Mouse (Mus musculus) kidney, adult 2 months (tissue): Measurements from ENCODE around the gene Pkd1l2.

Experiments used
- CTCF ChIP-seq: fragments of 200-500 bp; conservative IDR thresholded peaks from 2 replicates; pipeline ENCODE4 v1.5.1; 2011; ENCODE audit warnings: low read depth, mild to moderate bottlenecking, control low read depth, low read length, moderate library complexity, mixed read lengths; ENCODE audit not compliant: insufficient read depth, insufficient read length
- POLR2A ChIP-seq: fragments of 200-500 bp; IDR thresholded peaks from one replicate; pipeline ENCODE4 v1.6.1; 2011; ENCODE audit warnings: low read depth, low read length, control low read depth

GRCm38 (mm10) chr8:116991241-116991640, 91.0 kb downstream of the Pkd1l2 start:
- TF ChIP-seq CTCF, result no peak
- no peak for TF ChIP-seq POLR2A
